Mouse (Mus musculus) kidney, adult 2 months (tissue): Measurements from ENCODE around the gene Tekt3.

Source experiments
- CTCF ChIP-seq: fragments of 200-500 bp; conservative IDR thresholded peaks from 2 replicates; pipeline ENCODE4 v1.5.1; 2011; ENCODE audit warnings: low read depth, mild to moderate bottlenecking, control low read depth, low read length, moderate library complexity, mixed read lengths; ENCODE audit not compliant: insufficient read depth, insufficient read length
- POLR2A ChIP-seq: fragments of 200-500 bp; IDR thresholded peaks from one replicate; pipeline ENCODE4 v1.6.1; 2011; ENCODE audit warnings: low read depth, low read length, control low read depth

DNA sequence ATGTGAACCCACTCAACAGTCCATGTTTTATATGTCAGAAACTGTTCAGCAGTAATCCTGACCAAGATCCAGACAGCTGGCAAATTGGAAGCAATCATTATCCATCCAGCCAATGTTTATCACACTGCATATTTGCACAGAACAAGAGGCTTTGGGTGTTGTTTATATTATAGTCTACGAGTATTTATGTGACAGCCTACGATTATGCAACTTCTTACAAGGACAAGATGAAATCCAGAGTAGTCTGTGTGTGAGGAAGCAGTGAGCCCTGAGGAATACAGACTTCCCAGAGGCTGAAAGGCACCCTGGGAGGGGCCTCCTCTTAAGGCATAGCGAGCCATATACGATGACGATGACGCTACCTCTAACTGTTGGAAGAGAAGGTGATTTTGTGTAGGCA, 36.0 kb upstream of the Tekt3 start:
- TF ChIP-seq CTCF = no peak
- no peak for TF ChIP-seq POLR2A
